Mouse (Mus musculus) midbrain, embryonic 10.5 days (tissue): Measurements from ENCODE around the gene Atp6v0a1. TPM values are rescaled to one million over a fixed set of nuclear protein-coding genes. Genes with fewer than 3 reads are reported as not detected.
A peak's percentile ranks its signal among the peaks of the same experiment; 100 is the strongest.

Source experiments
- DNase-seq: peaks from one replicate; pipeline ENCODE4 v3.0.0-alpha.2; 2017; ENCODE audit warnings: low spot score
- H3K27ac ChIP-seq: fragments of 300-500 bp; sonication (generic); replicated peaks from 2 replicates; pipeline ENCODE4 v1.5.1; 2016; ENCODE audit warnings: mild to moderate bottlenecking
- H3K27me3 ChIP-seq: fragments of 300-500 bp; sonication (generic); 2 replicates; pipeline ENCODE4 v1.6.1; 2016; ENCODE audit warnings: low read depth, mild to moderate bottlenecking; ENCODE audit not compliant: poor library complexity, severe bottlenecking
- H3K36me3 ChIP-seq: fragments of 300-500 bp; sonication (generic); 2 replicates; pipeline ENCODE4 v1.6.1; 2016; ENCODE audit warnings: mild to moderate bottlenecking, moderate library complexity
- H3K4me1 ChIP-seq: fragments of 300-500 bp; sonication (generic); 2 replicates; pipeline ENCODE4 v1.6.1; 2016
- H3K4me3 ChIP-seq: fragments of 300-500 bp; sonication (generic); 2 replicates; pipeline ENCODE4 v1.5.1; 2016; ENCODE audit warnings: mild to moderate bottlenecking, moderate library complexity
- H3K9me3 ChIP-seq: fragments of 300-500 bp; sonication (generic); replicated peaks from 2 replicates; pipeline ENCODE4 v1.6.1; 2016; ENCODE audit warnings: mild to moderate bottlenecking
- WGBS: fragments of 180-500 bp; shearing (Covaris S2); methylation state at CpG from one replicate; pipeline ENCODE4 v1.1.7; 2016; 5-methylcytosine and 5-hydroxymethylcytosine counted together
- polyA plus RNA-seq: library from polyadenylated mRNA; unstranded; fragments of >200 nt; fragmentation: Nextera tagmentation; extraction: Ambion mirVana; gene quantifications from 2 replicates; pipeline ENCODE4 v1.2.1, GENCODE M21; 2016

Atp6v0a1 gene
- polyA plus RNA-seq, 1 experiment from 2014 or later = 33.9 TPM

DNA sequence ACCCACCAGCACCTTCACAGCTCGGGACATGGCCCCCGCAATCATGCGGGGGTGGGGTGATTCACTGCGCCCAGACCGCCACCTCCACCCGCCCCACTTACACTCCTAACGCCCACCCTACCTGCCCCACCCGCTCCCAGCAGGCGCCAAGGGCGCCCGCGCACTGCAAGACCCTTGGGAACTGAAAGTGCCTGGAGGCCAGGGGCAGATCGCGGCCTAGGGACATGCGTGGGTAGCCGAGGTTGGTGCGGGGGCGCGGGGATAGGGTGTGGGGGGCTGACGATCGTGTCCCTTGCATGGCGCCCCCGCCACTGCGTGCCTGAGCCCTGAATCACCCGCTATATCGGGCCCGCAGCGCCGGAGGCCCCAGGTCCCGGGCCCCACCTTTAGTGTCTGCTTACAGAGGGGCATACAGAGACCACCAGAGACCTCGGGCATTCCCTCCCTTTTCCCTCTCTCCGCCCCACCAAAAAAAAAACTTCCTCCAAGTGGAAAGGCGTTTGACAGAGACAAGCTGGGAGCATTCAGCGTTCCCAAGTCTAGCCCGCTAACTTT lies 40.0 kb upstream of the Atp6v0a1 start:
- H3K4me3 ChIP-seq = peak overlapping the region; percentile 49
- peaks cover 98% of the 10 kb centered on the region for H3K27me3 ChIP-seq
- DNase-seq = no peak
- WGBS = 11% methylated on average over 35 of the region's 35 CpGs
- peaks cover 20% of the 10 kb centered on the region for H3K4me1 ChIP-seq
- no peaks in the 10 kb centered on the region for H3K36me3 ChIP-seq
- no peaks in the 10 kb centered on the region for H3K9me3 ChIP-seq
- H3K27ac ChIP-seq = no peak overlapping the region

GRCm38 (mm10) chr11:100969744-100970556 lies 39.3 kb upstream of the Atp6v0a1 start:
- WGBS = 2% methylated on average over 65 of the region's 65 CpGs

DNA sequence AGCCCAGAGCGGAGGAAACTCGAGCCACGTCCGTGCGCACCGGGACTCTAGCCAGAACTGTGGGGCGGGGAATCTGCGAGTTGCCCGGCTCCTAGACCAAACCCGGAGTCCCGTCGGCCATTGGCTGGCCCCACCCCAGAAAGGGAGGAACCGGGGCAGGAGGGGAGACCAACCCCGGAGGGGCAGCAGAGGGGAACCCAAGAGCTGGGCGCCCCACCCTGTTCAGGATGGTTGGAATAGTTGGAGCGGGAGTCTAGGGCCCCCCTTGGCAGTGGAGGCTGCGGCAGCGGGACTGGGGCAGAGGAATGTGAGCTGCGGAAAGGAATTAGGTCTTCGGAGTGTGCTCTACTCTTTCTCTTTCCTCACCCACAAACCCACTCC lies 38.7 kb upstream of the Atp6v0a1 start, which contains the start of gene Cavin1:
TSS of gene Cavin1 (minus strand) at position 331 of the 381 bp plus-strand sequence.
- Histone ChIP-seq H3K4me1 (peaks cover 20% of the 10 kb centered on the region), H3K27me3 (peaks cover 95% of the 10 kb centered on the region), H3K36me3 (no peaks in the 10 kb centered on the region), H3K9me3 (no peaks in the 10 kb centered on the region), H3K4me3 (peak within 1 kb of the TSS; percentile 49), H3K27ac (no peak within 1 kb of the TSS)
- 2% methylated on average over 20 of the region's 20 CpGs for WGBS
- DNase-seq = no peak

More at GRCm38 (mm10) chr11:100969744-100970556, 39.3 kb upstream of the Atp6v0a1 start:
- Histone ChIP-seq H3K4me1 (peaks cover 20% of the 10 kb centered on the region), H3K4me3 (peak overlapping the region; percentile 49), H3K27me3 (peaks cover 98% of the 10 kb centered on the region), H3K27ac (no peak overlapping the region), H3K9me3 (no peaks in the 10 kb centered on the region), H3K36me3 (no peaks in the 10 kb centered on the region)
- peak; percentile 56 for DNase-seq

DNA sequence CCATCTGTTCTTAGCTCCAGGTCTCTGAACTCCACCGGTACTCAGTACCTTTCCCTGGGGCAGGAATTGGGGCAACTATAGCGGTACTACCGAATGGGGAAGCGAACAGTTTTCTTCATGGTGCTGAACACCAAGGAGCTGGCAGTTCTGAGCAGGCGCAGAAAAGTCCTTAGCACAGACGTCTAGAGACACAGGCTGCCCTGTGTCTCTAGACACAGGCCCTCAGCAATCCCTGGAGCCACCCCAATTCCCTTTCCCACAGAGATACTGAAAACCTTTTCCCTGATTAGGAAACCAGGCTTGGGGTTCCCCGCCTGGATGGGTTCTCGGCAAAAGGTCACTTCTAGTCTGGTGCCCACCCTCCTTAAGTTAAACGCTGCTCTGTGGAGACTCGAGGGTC lies 37.8 kb upstream of the Atp6v0a1 start:
- Histone ChIP-seq H3K36me3 (no peaks in the 10 kb centered on the region), H3K9me3 (no peaks in the 10 kb centered on the region), H3K27me3 (peaks cover 86% of the 10 kb centered on the region), H3K27ac (no peak overlapping the region), H3K4me1 (peaks cover 20% of the 10 kb centered on the region), H3K4me3 (no peak overlapping the region)
- 58% methylated on average over 10 of the region's 10 CpGs for WGBS
- DNase-seq = no peak

DNA sequence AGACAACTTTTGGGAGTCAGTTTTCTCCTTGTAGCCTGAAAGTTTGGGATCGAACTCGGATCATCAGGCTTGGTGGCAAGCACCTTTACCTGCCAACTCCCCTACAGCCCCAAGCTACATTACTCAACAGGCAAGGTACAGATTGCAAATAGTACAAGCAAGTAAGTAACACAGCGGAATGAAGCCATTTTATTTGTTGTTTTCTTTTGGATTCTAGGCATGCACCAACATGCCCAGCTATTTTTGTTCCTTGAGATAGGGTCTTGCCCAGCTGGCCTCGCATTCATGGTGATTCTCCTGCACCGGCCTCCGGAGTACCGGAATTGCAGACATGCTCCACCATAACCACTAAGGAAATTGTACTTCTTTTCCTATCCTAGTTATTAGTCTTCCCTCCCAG lies 36.0 kb upstream of the Atp6v0a1 start:
- Histone ChIP-seq H3K4me1 (peaks cover 20% of the 10 kb centered on the region), H3K4me3 (no peak overlapping the region), H3K9me3 (no peaks in the 10 kb centered on the region), H3K27me3 (peaks cover 68% of the 10 kb centered on the region), H3K27ac (no peak overlapping the region), H3K36me3 (no peaks in the 10 kb centered on the region)
- no peak for DNase-seq
- WGBS = 92% methylated on average over 7 of the region's 7 CpGs

GRCm38 (mm10) chr11:100974381-100974970 lies 34.8 kb upstream of the Atp6v0a1 start:
- H3K9me3 ChIP-seq = no peaks in the 10 kb centered on the region
- 71% methylated on average over 14 of the region's 14 CpGs for WGBS
- no peak overlapping the region for H3K27ac ChIP-seq
- DNase-seq = no peak
- H3K27me3 ChIP-seq = peaks cover 56% of the 10 kb centered on the region
- no peaks in the 10 kb centered on the region for H3K36me3 ChIP-seq
- no peak overlapping the region for H3K4me3 ChIP-seq
- H3K4me1 ChIP-seq = peaks cover 12% of the 10 kb centered on the region

- Histone ChIP-seq H3K36me3 (no peaks in the 10 kb centered on the region), H3K27me3 (peaks cover 52% of the 10 kb centered on the region), H3K27ac (no peak overlapping the region), H3K4me3 (no peak overlapping the region), H3K9me3 (no peaks in the 10 kb centered on the region), H3K4me1 (peaks cover 5% of the 10 kb centered on the region)
- DNase-seq = no peak
- WGBS = 78% methylated on average over 7 of the region's 7 CpGs
These were observed 34.0 kb upstream of the Atp6v0a1 start for GRCm38 (mm10) chr11:100975241-100975640.

- Histone ChIP-seq H3K9me3 (no peaks in the 10 kb centered on the region), H3K36me3 (no peaks in the 10 kb centered on the region), H3K27ac (no peak overlapping the region), H3K4me1 (peaks cover 8% of the 10 kb centered on the region), H3K4me3 (no peak overlapping the region), H3K27me3 (peaks cover 30% of the 10 kb centered on the region)
- WGBS = 83% methylated on average over 8 of the region's 8 CpGs
- no peak for DNase-seq
These were observed 29.4 kb upstream of the Atp6v0a1 start for GRCm38 (mm10) chr11:100979887-100980286.

- DNase-seq = no peak
- Histone ChIP-seq H3K9me3 (no peaks in the 10 kb centered on the region), H3K4me1 (peaks cover 8% of the 10 kb centered on the region), H3K27ac (no peak overlapping the region), H3K4me3 (no peak overlapping the region), H3K36me3 (no peaks in the 10 kb centered on the region), H3K27me3 (peaks cover 26% of the 10 kb centered on the region)
- WGBS = 66% methylated on average over 1 of the region's 1 CpGs
These were observed 28.8 kb upstream of the Atp6v0a1 start for GRCm38 (mm10) chr11:100980438-100980837.

- peaks cover 8% of the 10 kb centered on the region for H3K4me1 ChIP-seq
- no peak overlapping the region for H3K4me3 ChIP-seq
- no peak overlapping the region for H3K27ac ChIP-seq
- H3K36me3 ChIP-seq = no peaks in the 10 kb centered on the region
- peaks cover 26% of the 10 kb centered on the region for H3K27me3 ChIP-seq
- H3K9me3 ChIP-seq = no peaks in the 10 kb centered on the region
- no peak for DNase-seq
- 61% methylated on average over 3 of the region's 3 CpGs for WGBS
These were observed 28.0 kb upstream of the Atp6v0a1 start for GRCm38 (mm10) chr11:100981236-100981635.

DNA sequence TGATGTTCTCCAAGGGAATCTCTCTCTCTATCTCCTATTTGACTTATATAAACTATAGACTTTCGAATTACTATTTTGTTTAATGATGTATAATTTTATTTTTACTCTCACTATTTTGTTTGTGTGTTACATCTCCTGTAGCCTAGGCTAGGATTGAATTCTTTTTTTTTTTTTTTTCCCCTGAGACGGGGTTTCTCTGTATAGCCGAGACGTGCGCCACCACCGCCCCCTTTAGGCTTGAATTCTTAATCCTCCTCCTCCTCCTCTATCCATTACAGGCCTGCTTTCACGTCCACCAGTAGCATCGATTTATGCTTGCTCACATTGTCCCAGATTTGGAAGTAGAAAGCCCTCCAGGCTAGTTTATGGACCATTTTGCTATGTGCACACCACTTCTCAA lies 27.2 kb upstream of the Atp6v0a1 start:
- WGBS = 10% methylated on average over 8 of the region's 8 CpGs
- H3K36me3 ChIP-seq = no peaks in the 10 kb centered on the region

GRCm38 (mm10) chr11:100983125-100983777 lies 26.0 kb upstream of the Atp6v0a1 start:
- H3K4me1 ChIP-seq = peaks cover 8% of the 10 kb centered on the region
- peaks cover 26% of the 10 kb centered on the region for H3K27me3 ChIP-seq
- 3% methylated on average over 20 of the region's 20 CpGs for WGBS
- H3K27ac ChIP-seq = no peak overlapping the region
- no peaks in the 10 kb centered on the region for H3K9me3 ChIP-seq
- H3K36me3 ChIP-seq = no peaks in the 10 kb centered on the region
- DNase-seq = peak; percentile 87
- H3K4me3 ChIP-seq = peak overlapping the region; percentile 45

More for the DNA sequence above, 27.2 kb upstream of the Atp6v0a1 start:
- Histone ChIP-seq H3K9me3 (no peaks in the 10 kb centered on the region), H3K27ac (no peak overlapping the region), H3K4me1 (peaks cover 8% of the 10 kb centered on the region), H3K4me3 (no peak overlapping the region), H3K27me3 (peaks cover 26% of the 10 kb centered on the region)
- no peak for DNase-seq
